Mouse (Mus musculus) heart, postnatal 36 days (tissue): ENCODE measurements around the gene Vgll4. TPM values are rescaled to one million over a fixed set of nuclear protein-coding genes. Genes with fewer than 3 reads are reported as not detected.

Experiments used
- DNase-seq, 2 experiments: peaks; one replicate each; pipeline ENCODE4 v3.0.0; 2021 to 2022
- intact Hi-C: fragments of 180-260 bp; cut with DNase I; formaldehyde crosslinking; loops from one replicate; pipeline ENCODE4 v1.15.1; 2025
- total RNA-seq, 2 experiments: library from RNA; stranded (reverse); gene quantifications; 2 replicates each; pipeline ENCODE4 v1.2.3; 2021

The Vgll4 gene
- total RNA-seq, 2 experiments from 2014 or later: 20.6 to 23.1 TPM

- intact Hi-C loops: loop anchor here (1.0 to 2.0 kb wide), 3 partner anchors 31 to 107 kb away; no protein-coding TSS in a partner anchor
- DNase-seq: peak; percentile 82 to 85
Observed at GRCm38 (mm10) chr6:114921632-114922354, 48.0 kb downstream of the Vgll4 start.

DNA sequence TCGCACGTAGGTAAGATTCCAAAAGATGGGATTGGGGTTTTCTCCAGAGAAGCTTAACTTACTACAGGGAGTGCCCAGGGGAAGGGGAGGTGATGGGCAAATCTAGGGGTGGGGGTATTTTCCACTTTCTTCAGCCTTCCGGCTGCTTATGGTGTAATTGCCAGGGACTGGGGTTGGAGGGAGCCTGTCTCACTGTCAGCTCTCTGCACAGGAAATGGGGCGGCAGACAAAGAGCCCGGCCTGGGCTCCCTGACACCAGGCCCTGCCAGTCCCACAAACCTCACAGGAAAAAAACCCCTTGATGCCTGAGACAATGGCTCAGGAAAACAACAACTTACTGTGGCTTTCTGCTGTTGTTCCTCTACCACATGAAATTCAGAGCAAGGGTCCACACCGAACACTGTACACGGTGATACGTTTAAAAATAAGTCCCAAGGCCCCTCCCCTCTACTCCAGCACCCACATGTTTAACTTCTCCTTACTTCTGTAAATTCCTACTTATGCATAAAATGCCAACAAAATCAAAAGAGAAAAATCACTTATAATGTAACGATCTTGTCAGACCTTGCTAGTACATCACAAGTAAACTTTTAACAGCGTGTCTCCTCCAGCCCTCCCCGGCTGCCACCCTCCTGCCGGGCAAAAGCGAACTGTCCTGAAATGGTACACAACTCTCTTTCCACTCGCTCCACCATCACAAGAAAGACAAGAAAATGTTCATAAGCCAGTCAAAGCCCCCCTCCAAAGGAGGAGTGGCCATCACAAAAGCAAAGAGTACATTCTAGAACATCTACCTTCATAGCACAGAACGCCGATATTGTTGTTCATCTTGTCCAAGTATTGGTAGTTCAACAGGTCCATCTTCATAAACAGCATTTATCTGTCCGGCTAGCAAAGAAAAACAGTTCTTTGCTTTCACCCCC is 49.0 kb downstream of the Vgll4 start:
- DNase-seq: peak; percentile 54 to 76
- intact Hi-C loops: loop anchor here (1.0 to 2.0 kb wide), 2 partner anchors 30 to 102 kb away; no protein-coding TSS in a partner anchor

GRCm38 (mm10) chr6:114919670-114920313 is 50.0 kb downstream of the Vgll4 start:
- DNase-seq: peak in 1 of 2 experiments; percentile 49
- intact Hi-C loops: loop anchor here (1.0 to 2.0 kb wide), 2 partner anchors 29 to 44 kb away; no protein-coding TSS in a partner anchor

GRCm38 (mm10) chr6:114918994-114919393 is 50.8 kb downstream of the Vgll4 start:
- no peak for DNase-seq
- intact Hi-C loops: loop anchor here (1.0 kb wide), 1 partner anchor 44 kb away; no protein-coding TSS in a partner anchor

DNA sequence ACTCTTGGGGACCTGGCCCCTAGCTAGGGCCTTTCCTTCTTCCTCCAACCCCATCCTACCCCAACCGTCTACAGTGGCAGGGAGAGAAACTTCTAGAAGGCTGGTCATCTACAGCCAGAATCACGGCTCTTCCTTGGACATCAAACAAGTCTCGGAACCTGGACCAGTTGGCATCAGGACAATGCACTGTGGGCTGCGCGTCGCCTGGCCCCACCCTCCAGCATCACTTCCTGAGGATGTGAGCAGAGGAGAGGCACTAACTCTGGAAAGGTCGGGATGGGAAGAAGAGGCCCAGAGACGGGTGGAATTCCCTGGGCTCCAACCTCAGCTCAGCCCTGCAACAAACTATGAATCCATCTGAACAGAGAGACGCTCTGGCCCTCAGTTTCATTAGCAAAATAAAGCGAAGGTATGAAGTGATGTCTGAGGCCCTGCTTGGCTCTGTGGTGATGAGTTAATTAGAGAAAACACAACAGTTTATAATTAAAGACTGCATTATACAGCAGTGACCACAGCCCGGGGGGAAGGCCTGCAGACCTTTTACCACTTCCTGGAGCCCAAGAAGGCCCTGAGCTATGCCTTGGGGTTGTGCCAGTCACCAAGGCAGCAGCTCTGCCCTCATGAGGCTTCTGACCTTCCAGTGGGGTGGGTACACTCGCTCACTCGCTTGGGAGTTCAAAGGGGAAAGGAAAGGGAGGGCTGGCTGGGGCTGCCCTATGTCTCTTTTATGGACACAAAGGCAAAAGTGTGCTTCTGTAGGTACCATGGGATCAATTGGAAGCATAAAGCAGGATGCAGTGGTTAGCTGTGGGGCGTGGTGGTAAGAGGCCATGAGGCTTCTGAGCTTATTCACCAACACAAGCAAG is 51.8 kb downstream of the Vgll4 start:
- intact Hi-C loops: no loop called here
- DNase-seq: peak; percentile 62

- no peak for DNase-seq
- intact Hi-C loops: no loop called here
Observed at GRCm38 (mm10) chr6:114917129-114917528, 52.7 kb downstream of the Vgll4 start.

DNA sequence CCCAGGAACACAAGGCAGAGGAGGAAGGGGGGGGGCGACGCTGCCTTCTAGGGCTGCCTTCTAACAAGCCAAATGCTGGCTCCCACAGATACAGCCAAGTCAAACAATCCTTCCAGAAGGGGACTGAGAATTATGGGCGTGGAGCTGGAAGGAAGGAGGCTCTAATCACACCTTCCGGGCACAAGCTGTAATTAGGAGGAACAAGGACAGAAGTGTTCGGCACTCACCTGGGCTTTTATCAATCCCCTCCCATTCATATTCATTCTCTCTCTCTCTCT is 53.1 kb downstream of the Vgll4 start:
- intact Hi-C loops: no loop called here
- DNase-seq: no peak

DNA sequence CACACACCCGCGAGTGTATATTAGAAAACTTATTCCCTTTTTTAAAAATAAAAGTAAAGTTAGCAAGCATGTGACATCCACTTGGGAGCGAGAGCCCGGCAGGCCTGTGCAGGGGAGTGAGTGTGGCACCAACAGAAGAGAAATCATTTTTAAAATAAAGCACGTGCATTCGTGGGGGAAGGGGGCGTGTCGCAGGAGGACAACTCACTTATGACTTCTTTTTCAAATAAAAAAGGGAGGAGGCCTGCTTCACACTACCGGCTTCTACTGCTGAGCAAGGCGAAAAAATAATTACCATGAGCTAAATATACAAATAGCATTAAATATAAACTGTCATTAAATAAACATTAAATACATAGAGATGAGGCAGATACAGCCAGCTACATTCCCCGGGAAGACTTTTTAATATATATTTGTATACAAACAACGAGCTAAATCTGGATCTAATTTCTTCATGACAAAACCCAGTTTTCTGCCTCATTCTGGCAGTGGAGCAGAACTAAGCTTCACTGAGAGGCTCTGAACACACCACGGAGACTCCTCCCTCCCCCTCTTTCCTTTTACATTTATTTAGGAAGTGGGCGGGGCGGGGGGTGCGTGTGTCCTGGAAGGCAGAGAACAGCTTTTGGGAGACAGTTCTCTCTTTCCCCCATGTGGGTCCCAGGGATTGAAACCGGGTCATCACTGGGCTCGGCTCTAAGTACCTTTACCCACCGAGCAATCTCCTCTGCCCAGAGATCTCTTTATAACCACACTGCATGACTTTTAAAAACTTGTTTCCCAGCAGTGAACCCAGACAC is 53.7 kb downstream of the Vgll4 start:
- intact Hi-C loops: no loop called here

DNA sequence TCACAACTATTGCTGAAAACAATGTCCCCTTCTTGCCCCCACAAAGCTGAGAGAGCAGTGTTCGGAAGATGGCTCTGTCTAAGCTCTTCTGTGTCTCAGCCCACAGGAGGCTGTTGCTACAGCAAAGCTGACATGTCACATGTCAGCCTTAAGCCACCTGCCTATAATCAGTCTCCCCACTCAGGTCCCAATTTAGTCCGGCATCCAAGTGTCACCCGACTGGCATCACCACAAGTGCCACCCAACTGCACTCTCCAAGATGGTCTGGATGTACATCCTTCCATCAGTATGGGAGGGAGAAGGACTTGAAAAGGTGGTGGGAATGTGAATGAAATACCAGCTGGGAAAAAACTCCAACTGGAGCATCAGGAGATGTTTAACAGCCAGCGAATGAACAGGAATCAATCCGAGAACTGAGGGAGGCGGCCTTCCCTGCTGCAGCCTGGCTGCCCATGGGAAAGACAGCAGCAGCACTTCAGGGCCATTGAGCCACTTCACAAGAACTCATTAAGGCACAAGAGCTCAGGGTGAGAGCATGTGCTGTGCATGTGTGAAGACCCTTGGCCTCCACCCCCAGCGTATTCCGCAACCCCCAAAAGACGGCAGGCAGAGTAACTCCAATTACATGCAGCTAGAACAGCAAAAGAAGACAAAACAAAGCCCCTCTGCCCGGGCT is 55.6 kb downstream of the Vgll4 start:
- intact Hi-C loops: loop anchor here (1.0 kb wide), 1 partner anchor 12 kb away; no protein-coding TSS in a partner anchor
- no peak for DNase-seq

More for the DNA sequence above, 53.7 kb downstream of the Vgll4 start:
- no peak for DNase-seq

- intact Hi-C loops: no loop called here
- no peak for DNase-seq
Observed at GRCm38 (mm10) chr6:114913142-114913541, 56.7 kb downstream of the Vgll4 start.

- no peak for DNase-seq
- intact Hi-C loops: no loop called here
Observed at GRCm38 (mm10) chr6:114911540-114911939, 58.3 kb downstream of the Vgll4 start.

DNA sequence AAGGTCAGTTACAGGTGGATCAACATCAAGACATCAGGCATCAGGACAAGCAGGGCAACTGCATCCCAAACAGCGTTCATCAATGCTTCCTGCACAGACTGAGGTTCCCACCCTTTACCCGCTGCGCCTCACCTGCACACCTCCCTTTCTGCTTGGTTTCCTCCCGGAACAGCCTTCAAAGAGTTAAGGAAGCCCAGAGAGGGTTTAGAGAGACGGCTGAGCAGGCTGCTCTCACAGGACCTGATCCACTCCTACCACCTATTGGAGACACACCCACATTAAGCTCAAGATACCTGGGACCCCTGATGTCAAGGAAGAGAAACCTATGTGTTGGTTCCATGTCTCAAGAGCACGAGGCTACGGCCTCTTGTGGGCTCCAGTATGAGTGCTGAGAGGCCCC is 60.0 kb downstream of the Vgll4 start:
- intact Hi-C loops: no loop called here
- DNase-seq: no peak

DNA sequence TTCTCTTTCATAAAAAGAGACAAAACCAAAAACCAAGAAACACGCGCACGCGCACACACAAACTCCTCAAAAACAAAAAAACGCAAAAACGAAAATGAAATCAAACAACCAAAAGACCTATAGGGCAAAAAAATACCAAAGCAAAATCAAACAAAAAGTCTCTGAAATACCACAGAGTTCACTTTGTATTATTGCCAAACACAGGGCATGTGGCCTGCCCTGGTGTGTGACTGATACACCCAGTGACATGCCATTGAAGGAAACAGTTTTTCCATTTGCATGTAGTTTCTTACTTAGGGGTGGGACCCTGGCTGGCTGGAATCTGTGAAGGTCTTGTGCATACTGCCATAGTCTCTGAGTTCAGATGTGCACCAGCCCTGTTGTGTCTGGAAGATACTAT is 62.3 kb downstream of the Vgll4 start:
- no peak for DNase-seq
- intact Hi-C loops: no loop called here

DNA sequence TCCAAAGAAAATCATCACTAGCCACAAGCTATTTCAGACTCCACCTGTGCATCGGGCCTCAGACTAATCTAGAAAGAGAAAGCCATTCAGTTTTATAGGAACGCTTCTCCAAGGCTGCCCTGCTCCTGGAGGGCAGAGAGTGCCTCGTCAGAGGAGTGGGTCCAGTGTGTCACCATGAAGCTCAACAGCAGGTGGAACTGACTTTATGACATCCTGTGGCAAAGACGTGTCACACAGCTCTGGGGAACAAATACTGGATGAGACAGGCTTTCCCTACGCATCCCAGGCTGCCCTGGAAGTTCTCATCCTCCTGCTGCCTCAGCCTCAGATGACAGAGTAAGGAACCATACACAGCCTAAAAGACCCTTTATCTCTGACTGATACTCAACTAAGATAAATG is 63.6 kb downstream of the Vgll4 start:
- intact Hi-C loops: no loop called here
- DNase-seq: no peak

- DNase-seq: no peak
- intact Hi-C loops: no loop called here
Observed at GRCm38 (mm10) chr6:114905253-114906028, 64.4 kb downstream of the Vgll4 start.

DNA sequence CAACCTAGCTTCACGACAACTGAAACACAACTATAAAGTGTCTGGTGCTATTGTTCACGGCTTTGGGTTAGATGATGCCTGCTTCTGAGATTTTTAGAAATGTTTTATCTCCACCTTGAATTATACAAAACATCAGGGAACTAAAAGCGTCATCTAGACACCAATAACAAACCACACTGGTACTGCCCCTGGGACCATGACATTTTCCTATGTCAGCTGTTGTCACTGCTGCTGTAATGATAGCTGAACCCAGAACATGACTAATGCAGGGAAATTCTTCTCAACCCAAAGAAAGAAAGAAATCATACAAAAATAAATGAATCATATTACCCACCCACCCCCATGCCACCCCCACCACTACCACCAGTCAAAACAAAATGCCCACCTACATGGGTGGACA is 65.0 kb downstream of the Vgll4 start:
- no peak for DNase-seq
- intact Hi-C loops: no loop called here

- intact Hi-C loops: no loop called here
- no peak for DNase-seq
Observed at GRCm38 (mm10) chr6:114904233-114904632, 65.6 kb downstream of the Vgll4 start.

- intact Hi-C loops: loop anchor here (1.0 kb wide), 1 partner anchor 12 kb away; no protein-coding TSS in a partner anchor
- no peak for DNase-seq
Observed at GRCm38 (mm10) chr6:114901921-114902320, 67.9 kb downstream of the Vgll4 start.
